Mouse (Mus musculus): ENCODE measurements around the gene Trp53i11.

Gene Trp53i11

DNA sequence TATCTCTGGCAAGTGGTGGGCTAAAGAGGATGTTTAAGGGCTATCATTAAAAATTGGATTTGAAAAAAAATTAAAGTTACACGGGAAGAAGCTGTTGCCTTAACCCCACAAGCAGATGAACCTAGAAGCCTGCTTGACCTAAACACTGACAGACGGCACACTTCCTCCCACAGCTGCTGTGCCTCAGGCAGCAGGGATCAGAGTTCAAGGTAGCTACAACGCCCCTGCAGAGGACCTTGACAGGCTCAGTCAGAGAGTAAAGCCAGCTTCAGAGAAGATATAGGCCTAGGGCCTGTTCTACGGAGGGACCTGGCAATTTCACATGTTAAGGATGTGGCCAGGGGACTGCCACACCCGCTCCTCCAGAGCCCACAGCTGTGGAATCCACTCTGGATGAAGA, 14.9 kb upstream of the Trp53i11 start:
- peak; percentile 53 for DNase-seq

DNA sequence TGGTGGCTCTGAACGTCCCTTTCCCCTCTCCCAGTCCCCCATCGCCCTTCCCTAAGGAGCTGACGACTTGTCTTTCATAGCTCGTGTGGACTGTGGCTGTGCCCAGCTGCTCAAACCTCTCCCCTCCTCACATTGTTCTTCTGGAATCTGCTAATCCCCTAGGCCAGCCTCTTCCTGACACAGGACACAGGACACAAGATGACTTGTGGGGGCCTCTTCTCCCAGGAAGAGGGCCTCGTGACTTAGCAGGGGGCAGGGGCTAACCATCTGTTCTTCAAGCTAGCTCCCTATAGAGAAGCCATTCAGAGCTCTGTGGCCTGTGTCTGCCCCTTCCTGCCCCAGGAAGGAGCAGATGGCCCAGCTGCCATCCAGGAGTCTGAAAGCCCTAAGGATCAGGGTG, 13.2 kb upstream of the Trp53i11 start:
- DNase-seq: no peak

DNA sequence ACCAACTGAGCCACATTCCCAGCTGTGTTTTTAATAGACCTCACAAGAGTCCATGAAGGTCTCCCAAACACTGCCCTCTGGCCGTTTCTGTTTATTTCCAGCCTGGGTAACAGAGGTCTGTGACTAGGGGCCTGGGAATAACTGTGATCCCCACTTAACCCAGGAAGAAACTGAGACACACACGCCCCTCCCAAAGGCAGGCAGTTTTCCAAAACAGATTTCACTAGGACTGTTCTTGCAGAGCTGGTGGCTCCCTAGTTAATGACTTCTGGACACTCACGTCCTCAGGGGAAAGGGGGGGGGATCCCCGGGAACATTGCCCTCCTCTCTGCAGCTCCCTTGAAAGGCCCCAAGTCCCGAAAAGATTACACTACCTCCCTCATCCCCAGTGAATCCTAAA, 12.1 kb upstream of the Trp53i11 start:
- DNase-seq: no peak

DNA sequence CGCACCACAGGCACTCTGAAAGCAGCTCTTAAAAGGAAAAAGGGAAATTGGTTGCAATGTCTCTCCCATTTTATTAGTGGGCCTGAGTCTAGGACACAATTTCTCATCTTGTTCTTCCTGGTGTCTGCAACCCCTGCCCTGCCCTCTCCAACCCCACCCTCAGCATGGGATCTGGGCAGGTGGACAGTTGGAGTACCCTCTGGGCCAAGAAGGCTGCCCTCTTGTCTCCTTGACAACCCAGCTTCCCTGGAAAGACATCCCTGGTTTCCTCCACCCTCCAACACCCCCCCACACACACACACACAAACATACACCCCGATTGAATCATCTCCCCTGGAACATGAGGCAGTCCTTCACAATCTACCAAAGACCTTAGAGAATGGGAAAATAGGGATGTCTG, 11.6 kb upstream of the Trp53i11 start:
- DNase-seq: no peak

DNA sequence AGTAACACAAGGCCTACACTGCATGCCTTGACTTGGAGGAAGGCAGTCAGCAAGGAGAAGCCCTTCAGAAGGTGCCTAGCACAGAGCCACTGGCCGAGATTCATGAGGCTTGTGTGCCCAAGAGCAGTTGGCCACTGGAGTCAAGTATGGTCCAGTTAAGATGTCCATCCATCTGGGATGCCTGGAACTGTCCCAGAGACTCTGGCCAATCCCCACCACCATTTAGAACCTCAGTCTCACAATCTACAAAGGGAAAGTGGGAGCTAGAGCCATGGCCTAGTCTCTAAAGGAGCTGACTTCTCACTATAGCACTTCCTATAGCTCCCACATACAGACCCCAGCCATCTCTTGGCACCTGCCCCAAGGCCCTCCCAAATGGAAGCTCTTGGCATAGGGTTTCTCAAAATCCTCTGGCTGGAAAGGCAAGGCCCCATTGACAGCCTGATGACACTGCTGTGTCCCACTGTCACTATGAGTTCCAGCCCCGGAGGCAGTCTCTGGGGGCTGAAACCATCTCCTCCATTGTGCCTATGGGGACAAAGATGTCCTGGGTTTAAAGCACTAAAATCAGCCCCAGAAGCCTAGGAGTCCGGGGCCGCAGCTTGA, 11.1 kb upstream of the Trp53i11 start:
- DNase-seq: no peak

DNA sequence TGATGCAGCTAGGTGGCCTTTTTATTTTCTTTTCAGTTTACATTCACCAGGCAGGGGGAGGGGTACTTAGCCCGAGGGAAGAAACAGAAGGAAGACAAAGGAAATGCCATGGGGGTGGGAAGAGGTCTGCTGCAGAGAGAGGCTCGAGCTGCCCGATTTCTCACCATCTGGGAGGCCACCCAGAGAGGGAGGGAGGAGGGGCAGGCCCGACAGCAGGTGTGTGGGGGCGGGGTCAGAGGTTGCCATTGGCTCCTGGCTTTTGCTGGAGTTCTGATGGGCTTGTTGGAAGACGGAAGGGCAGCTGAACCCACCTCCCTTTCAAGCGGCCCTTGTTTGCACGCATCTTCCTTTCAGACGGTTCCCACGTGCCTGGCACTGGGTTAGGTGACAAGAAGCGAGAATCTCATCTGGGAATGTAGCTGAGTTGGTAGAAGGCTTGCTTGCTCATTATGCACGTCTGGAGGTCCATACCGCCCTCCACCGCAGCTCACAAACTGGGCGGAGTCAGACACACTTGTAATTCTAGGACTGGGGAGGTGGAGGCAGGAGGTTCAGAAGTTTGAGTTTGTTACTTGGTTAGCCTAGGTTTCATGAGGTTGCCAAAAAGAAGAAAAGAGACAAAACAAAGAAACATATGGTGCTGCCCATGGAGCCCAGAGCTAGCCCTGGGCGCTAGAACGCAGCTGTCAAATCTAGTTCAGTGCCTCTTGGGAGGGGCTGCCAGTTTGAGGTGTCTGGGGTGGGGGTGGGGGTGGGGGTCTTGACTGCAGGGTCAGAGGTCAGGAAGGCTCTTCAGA, 10.3 kb upstream of the Trp53i11 start:
- DNase-seq: peak; percentile 92

DNA sequence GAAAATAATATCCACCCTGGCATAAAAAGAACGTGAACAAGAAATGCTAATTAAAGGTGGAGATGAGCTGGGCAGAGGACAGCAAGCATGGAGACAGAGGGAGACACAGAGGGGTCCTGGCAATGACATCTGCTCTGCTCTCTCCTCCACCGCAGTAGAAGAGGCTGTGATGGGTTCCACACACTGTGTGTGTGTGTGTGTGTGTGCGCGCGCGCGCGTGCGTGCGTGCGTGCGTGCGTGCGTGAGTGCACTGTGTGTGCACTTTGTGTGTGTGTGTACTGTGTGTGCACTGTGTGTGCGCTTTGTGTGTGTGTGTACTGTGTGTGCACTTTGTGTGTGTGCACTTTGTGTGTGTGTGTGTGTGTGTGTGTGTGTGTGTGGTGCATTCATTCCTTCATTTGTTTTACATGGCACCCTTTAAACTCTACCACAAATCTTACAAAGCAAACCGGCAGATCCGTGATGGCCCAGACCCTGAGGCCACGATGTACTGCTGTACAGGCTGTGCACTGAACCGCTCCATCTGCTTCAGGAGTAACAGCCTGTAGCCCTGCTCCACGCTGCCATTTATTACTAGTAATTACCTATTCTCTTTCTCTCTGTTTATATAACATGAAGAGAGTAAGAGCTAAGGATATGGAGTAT, 9.6 kb upstream of the Trp53i11 start:
- no peak for DNase-seq

DNA sequence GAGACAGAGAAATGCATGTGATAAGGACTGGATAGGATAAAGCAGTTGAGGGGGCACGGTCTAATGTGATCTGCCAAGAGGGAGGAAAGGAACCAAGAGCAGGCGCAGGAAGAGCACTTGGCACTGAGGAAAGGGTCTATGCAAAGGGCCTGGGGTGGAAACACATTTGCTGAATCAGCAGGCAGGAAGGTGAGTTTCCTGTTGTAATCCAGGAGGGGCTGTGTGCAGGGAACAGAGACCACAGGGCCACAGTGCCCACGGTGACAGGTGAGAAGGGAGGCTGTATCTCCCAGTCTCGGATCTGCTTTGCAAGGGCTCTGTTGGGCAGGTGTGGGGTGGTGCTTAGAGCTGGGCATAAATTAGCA, 9.1 kb upstream of the Trp53i11 start:
- DNase-seq: no peak

DNA sequence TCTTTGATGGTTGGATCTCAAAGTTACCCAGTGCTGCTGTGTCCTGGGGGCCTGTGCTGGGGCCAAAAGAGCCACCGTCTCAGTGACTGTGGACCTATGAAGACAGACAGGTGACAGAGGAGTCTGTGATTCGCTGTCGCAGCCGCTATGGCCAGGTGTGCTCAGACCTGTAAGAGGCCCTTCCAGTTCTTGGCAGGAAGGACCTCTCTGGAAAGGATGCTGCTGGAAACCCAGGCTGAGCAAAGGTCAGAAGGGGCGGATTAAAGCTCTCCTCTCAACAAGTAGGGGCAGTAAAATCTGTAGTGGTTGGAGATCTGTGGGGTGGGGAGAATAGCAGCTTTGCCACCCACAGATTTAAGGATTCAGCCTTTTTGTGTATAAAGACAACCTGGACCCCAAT, 7.7 kb upstream of the Trp53i11 start:
- no peak for DNase-seq

DNA sequence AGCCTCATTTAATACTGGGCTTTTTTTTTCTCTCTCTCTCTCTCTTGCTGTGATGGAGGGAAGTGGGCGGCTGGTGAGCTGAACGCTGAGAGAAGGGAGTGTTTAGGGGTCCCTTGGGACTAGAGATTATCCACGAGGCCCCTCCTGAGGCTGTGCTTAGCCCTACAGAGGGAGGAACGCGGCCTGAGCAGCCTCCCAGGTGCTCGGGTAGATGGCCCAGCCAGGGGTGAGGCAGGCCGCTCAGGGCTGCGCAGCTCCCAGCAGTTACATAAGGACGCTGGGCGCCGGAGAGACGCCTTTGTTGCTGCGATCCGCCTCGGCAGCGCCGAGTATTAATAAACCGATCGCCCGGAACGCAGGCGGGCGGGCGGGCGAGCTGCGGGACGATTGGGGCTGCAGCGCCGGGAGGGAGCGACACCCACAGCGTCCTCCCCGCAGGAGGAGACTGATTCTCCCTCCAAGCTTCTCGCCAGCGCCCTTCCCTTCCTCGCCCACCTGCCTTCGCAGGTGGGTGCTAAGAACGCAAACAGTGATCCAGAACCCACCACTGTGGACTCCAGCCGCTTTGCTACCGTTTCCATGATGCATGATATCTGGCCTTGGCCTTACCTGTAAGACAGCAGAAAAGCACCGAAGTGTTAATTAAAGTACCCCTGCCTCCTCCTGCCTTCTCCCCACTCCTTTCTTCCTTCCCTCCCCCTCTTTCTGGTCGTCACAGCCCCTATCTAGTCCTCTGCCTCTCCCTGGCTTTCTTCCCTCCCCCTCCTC, 7.1 kb upstream of the Trp53i11 start:
- peak; percentile 47 for DNase-seq

DNA sequence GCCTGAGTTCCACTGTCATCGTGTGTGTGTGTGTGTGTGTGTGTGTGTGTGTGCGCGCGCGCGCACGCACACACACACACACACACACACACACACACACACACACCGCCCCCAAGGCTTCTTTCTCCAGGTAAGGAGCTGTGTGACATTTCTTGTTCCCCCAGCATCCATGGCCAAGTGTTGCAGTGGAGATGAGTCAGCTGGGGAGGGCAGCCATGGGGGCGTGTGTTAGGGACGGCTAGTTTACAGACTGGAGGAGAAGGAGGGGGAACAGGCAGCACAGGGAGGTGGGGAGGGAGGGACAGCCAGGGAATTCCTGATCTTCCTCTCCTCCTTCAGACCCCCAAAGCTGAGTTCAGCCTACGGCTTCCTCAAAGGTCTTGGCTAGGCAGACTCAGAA, 4.5 kb upstream of the Trp53i11 start:
- no peak for DNase-seq

DNA sequence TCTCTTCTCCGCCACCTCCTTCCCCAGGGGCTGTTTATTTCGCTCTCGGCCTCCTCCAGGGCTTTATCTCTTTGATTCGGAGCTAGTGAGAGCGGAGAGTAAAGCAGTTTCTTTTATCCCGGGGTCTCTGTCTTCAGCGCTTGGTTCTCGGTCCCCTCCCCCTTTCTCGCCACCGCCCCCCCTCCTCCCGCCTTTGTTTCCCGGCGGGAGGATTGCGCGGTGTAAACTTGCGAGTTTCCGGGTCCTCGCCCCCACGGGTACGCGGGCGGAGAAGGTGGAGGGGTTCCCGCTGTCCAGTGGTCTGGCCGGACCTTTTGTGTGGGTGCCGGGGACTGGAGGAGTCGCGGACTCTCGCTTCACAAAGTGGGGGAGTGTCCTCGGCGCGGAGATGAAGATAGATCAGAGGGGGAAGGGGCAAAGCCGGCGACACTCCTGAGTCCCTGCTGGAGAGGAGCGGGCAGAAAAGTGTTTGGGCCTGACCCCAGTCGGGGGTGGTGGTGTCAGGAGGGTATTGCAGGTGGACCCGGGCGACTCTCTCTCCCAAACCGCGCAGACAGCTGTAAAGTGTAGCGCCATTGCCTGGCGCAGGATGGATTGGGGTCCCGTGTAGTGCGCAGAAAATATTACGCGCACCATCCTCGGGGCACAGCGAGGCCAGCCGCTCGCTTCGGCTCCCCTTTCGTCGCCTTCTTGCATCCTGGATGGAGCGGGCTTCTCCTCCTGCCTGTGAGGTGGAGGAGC, 842 bp downstream of the Trp53i11 start:
- DNase-seq: peak; percentile 69

DNA sequence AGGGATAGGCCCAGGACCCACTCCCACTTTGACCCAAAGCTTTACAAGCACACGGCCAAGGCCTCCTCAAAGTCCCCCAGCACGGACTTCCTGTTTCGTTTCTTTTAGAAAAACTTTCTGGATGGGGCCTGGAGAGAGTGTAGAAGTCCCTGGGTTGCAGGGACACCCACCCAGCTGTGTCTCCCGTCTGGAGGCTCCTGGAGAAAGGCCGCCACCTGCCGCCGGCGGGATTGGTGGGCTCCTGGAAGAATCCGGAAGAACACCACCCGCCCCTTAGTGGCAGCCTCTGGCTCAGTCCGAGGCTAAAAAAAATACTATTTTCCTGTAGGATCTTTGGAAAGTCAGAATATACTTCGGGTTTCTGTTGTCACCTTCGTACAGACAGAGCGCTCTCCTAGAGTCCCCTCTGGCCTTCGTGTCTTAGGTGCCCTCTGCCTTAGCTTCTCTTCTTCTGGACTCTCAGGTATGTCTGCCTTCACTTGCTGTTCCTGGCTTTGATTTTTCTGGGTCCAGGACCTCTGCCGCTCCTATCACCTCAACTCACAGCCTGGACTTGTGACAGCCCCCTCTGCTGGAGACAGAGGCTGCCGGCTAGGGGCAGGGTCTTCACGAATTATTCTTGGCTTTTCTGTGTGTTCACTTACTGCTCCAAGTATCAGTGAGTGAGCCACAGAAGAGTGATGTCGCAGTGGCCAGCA, 1.6 kb downstream of the Trp53i11 start:
- DNase-seq: peak; percentile 75

DNA sequence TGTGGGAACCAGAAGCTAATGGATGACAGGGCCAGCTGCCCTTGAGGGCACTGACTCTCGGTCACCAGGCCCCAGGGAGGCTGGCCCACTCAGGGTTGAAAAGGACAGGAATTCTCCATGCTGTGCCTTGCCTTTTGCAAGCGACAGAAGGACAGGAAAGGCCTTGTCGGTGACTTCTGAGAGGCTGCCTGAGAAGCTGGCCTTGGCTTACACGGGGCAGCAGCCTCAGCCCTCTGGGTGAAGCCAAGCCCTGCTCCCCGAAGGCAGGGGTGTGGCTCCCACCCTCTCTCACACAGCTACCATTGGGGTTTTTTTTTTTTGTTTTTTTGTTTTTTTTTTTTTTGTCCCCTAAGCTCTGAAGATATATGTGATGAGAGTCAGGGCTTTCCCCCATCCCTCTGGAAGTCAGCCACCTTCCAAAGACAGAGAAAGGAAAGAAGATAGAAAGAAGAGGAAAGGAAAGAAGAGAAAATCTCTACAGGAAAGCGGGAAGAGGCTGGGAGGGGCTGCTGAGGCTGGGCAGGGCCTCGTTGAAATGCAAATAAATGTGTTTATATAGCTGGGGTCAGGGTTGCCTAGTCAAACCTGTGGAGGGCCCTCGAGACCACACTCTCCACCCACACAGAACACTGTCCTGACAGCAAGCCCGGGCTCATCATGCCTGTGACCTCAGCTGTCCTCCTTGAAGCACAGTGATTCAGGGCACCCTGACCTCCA, 3.6 kb downstream of the Trp53i11 start:
- peak; percentile 57 for DNase-seq

DNA sequence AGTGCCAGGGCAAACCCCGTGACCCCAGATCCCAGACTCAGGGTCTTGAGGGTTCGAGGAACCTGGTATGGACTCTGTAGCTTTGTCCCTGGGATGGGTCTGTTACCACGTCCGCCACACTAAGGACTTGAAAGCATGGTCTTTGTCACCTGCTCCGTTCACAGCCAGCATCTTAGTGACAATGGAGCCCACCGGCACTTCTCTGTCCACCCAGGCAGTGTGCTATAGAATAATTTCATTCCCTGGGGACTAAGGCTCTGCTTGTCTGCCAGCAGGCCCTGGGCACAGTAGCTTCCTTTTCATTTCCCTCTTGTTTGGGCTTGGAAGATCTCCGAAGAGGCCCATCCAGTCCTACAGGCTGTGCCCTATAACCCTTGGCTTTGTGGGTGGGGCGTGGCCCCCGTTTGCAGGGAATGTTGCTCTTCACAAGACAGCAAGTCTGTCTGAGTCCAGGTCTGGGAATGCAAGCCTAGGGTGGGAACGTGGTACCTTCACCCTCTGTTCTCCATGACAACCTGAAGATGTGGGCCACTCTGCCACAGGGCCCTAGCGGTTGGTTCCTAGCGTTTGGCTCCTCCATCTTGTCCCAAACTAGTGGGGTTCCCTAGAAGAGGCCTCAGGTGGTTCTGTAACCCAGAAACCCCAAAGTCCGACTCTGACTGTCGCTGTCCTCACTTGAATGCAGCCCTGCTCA, 4.3 kb downstream of the Trp53i11 start:
- DNase-seq: peak; percentile 36

DNA sequence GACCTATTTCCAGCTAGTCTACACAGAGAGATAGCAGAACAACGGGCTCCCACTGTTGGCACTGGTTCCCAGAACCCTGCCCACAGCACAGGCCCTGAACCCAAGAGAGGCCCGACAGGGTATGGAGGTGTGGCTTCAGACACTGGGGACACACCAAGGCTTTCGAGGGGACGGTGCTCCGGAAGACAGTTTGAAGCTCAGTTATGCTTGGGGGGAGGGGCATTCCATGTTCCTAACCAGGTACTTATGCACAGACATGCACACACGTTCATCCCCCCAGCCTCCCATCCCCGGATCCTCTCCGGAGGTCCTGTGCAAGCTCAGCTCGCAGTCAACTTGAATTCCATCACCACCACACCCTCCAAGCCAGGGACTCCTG, 4.8 kb downstream of the Trp53i11 start:
- DNase-seq: peak; percentile 77

DNA sequence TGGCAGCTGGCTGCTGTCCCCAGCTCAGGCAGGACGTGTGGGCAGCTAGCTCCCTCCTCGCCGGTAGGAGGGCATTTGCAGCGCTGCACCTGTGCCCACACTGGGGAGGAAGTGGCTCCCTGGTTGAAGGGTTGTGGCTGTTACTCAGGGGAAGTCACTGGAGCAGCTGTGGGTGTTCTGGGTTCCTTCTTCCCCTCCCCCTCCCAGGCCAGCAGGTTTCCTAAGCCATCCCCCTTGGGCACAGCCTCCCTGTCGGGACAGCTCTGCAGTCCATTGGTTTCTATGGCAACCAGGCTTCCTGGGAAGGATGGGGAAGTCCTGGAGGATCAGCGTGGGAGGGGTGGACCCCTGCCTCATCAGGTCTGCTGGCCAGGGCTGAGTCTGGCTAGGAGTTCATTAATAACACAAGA, 5.3 kb downstream of the Trp53i11 start:
- DNase-seq: peak; percentile 93

DNA sequence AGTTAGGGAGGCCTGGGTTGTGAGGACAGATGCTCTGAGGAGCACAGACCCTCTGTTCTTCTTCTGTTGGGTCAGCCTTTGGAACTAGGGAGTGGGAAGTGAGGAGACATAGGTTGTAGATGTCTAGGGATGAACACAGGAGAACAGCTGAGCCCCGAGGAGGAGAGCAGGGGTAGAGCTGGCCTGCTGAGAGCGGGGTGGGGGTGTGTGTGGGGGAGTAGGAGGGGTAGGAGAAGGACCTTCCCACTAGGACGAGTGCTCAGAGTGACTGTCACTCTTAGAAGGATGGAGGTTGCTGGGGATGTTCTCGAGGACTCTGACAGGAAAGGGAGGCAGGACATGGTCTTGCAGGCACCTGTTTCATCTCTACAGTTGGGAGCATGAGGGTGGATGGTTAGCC, 6.5 kb downstream of the Trp53i11 start:
- peak; percentile 52 for DNase-seq

DNA sequence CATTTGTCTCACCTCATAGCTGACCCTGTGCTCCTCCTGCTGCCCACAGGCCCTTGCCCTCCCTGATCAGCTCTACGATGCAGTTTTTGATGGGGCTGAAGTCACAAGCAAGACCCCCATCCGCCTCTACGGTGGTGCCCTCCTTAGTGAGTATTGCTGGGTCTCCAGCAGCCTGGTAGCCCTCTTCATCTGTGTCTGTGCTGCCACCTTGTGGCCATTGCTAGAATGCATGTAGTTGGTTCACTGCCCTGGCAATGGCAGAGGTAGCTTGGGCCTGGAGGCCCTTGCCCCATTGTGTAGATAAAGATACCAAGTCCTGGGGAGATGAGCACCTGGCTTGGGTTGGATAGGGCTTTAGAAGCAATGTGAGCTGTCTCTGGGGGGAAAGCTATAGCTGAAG, 11.5 kb downstream of the Trp53i11 start:
- peak; percentile 97 for DNase-seq

DNA sequence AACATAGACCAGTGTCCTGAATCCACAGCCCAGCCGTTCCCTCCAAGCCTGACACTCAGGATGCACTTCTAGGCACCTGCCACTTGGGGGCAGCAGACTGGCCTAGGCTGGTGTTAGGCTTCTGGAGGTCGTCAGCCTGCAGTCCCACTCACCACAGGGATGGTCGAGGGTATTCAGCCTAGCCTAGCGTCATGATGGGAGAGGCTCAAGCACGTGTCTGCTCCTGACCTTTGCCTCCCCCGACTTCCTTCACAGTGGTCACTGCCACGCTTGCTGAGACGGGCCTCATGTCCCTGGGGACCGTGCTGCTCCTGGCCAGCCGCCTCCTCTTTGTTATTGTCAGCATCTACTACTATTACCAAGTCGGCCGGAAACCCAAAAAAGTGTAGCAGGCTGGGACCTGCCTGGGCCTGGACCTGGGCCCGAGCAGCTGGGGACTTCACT, 12.2 kb downstream of the Trp53i11 start:
- DNase-seq: peak; percentile 70

Data from thymus, postnatal 25 days (tissue).